Mouse (Mus musculus) heart, embryonic 12.5 days (tissue): ENCODE data around the gene Gm5426. TPM values are rescaled to one million over a fixed set of nuclear protein-coding genes. Genes with fewer than 3 reads are reported as not detected.
"Not testable (repeated sequence)": the region's sequence is repeated elsewhere in the genome, so short reads cannot be mapped to it uniquely, and the experiment has no call there.

Experiments
- ATAC-seq: fragments of 200-750 bp; cut with Nextera tagmentation; 2 replicates; pipeline ENCODE4 v1.8.0; 2017; ENCODE audit warnings: moderate TSS enrichment, moderate library complexity; ENCODE audit not compliant: insufficient number of reproducible peaks, low FRiP score
- H3K27ac ChIP-seq: fragments of 300-500 bp; sonication (generic); 2 replicates; pipeline ENCODE4 v1.5.1; 2016; ENCODE audit warnings: mild to moderate bottlenecking, moderate library complexity; ENCODE audit not compliant: poor library complexity, severe bottlenecking
- H3K27me3 ChIP-seq: fragments of 300-500 bp; sonication (generic); replicated peaks from 2 replicates; pipeline ENCODE4 v1.6.1; 2016; ENCODE audit warnings: mild to moderate bottlenecking, moderate library complexity
- H3K36me3 ChIP-seq: fragments of 300-500 bp; sonication (generic); 2 replicates; pipeline ENCODE4 v1.6.1; 2016; ENCODE audit warnings: mild to moderate bottlenecking, moderate library complexity
- H3K4me1 ChIP-seq: fragments of 300-500 bp; sonication (generic); replicated peaks from 2 replicates; pipeline ENCODE4 v1.6.1; 2016; ENCODE audit warnings: mild to moderate bottlenecking
- H3K4me2 ChIP-seq: fragments of 300-500 bp; sonication (generic); 2 replicates; pipeline ENCODE4 v1.6.1; 2016; ENCODE audit warnings: mild to moderate bottlenecking, moderate library complexity
- H3K4me3 ChIP-seq: fragments of 300-500 bp; sonication (generic); 2 replicates; pipeline ENCODE4 v1.5.1; 2016; ENCODE audit warnings: mild to moderate bottlenecking
- H3K9ac ChIP-seq: fragments of 300-500 bp; sonication (generic); 2 replicates; pipeline ENCODE4 v1.6.1; 2016; ENCODE audit warnings: mild to moderate bottlenecking, moderate library complexity
- H3K9me3 ChIP-seq: fragments of 300-500 bp; sonication (generic); replicated peaks from 2 replicates; pipeline ENCODE4 v1.6.1; 2016; ENCODE audit warnings: mild to moderate bottlenecking, moderate library complexity
- WGBS: fragments of 180-500 bp; shearing (Covaris S2); methylation state at CpG from one replicate; pipeline ENCODE4 v1.1.7; 2016; 5-methylcytosine and 5-hydroxymethylcytosine counted together
- polyA plus RNA-seq: library from polyadenylated mRNA; unstranded; fragments of >200 nt; fragmentation: Nextera tagmentation; extraction: Ambion mirVana; gene quantifications from 2 replicates; pipeline ENCODE4 v1.2.1, GENCODE M21; 2016

The Gm5426 gene
- polyA plus RNA-seq, 1 experiment from 2014 or later, result not detected

- H3K9me3 ChIP-seq, result no peaks in the 10 kb centered on the region
- H3K27me3 ChIP-seq, result no peaks in the 10 kb centered on the region
- no peaks in the 10 kb centered on the region for H3K4me1 ChIP-seq
- H3K4me3 ChIP-seq, result no peak overlapping the region
- no peak overlapping the region for H3K9ac ChIP-seq
- H3K27ac ChIP-seq, result no peak overlapping the region
- no peak for ATAC-seq
- H3K4me2 ChIP-seq, result no peak overlapping the region
- no peaks in the 10 kb centered on the region for H3K36me3 ChIP-seq
- 87% methylated on average over 5 of the region's 5 CpGs for WGBS
Observed at GRCm38 (mm10) chr10:96138585-96138984, 2.2 kb downstream of the Gm5426 start.

- H3K27ac ChIP-seq, result not testable (repeated sequence)
Observed at GRCm38 (mm10) chr10:96139274-96139673, 2.9 kb downstream of the Gm5426 start.

GRCm38 (mm10) chr10:96146578-96146977, 10.2 kb downstream of the Gm5426 start:
- Histone ChIP-seq H3K36me3 (no peaks in the 10 kb centered on the region), H3K27me3 (no peaks in the 10 kb centered on the region), H3K4me3 (no peak overlapping the region), H3K4me1 (peaks cover 6% of the 10 kb centered on the region; the same call in 1 of the 2 replicates), H3K9ac (no peak overlapping the region), H3K4me2 (no peak overlapping the region), H3K9me3 (no peaks in the 10 kb centered on the region), H3K27ac (no peak overlapping the region)
- no peak for ATAC-seq
- WGBS, result 83% methylated on average over 5 of the region's 5 CpGs

More at GRCm38 (mm10) chr10:96139274-96139673, 2.9 kb downstream of the Gm5426 start:
- 62% methylated on average over 4 of the region's 4 CpGs for WGBS
- H3K36me3 ChIP-seq, H3K9me3 ChIP-seq, H3K4me3 ChIP-seq, H3K9ac ChIP-seq, H3K4me1 ChIP-seq, H3K27me3 ChIP-seq, H3K4me2 ChIP-seq, ATAC-seq: not testable (repeated sequence)

GRCm38 (mm10) chr10:96148250-96148699, 11.9 kb downstream of the Gm5426 start:
- Histone ChIP-seq H3K4me3 (no peak overlapping the region), H3K9me3 (no peaks in the 10 kb centered on the region), H3K27ac (no peak overlapping the region), H3K27me3 (no peaks in the 10 kb centered on the region), H3K36me3 (no peaks in the 10 kb centered on the region), H3K9ac (no peak overlapping the region), H3K4me1 (peaks cover 6% of the 10 kb centered on the region; the same call in 1 of the 2 replicates), H3K4me2 (no peak overlapping the region)
- WGBS, result 61% methylated on average over 10 of the region's 10 CpGs
- no peak for ATAC-seq

- Histone ChIP-seq H3K4me3 (no peak overlapping the region), H3K27ac (no peak overlapping the region), H3K4me1 (peaks cover 6% of the 10 kb centered on the region; the same call in 1 of the 2 replicates), H3K4me2 (no peak overlapping the region), H3K27me3 (no peaks in the 10 kb centered on the region), H3K9me3 (no peaks in the 10 kb centered on the region), H3K9ac (no peak overlapping the region), H3K36me3 (no peaks in the 10 kb centered on the region)
- ATAC-seq, result no peak
- 82% methylated on average over 12 of the region's 12 CpGs for WGBS
Observed at GRCm38 (mm10) chr10:96150401-96151116, 14.2 kb downstream of the Gm5426 start.

GRCm38 (mm10) chr10:96153315-96153714, 16.9 kb downstream of the Gm5426 start:
- WGBS, result 46% methylated on average over 5 of the region's 5 CpGs
- no peak overlapping the region for H3K9ac ChIP-seq
- no peaks in the 10 kb centered on the region for H3K9me3 ChIP-seq
- no peak for ATAC-seq
- peaks cover 2% of the 10 kb centered on the region; the same call in 1 of the 2 replicates for H3K4me1 ChIP-seq
- H3K36me3 ChIP-seq, result no peaks in the 10 kb centered on the region
- no peak overlapping the region for H3K27ac ChIP-seq
- no peaks in the 10 kb centered on the region for H3K27me3 ChIP-seq
- H3K4me3 ChIP-seq, result no peak overlapping the region
- no peak overlapping the region for H3K4me2 ChIP-seq

- Histone ChIP-seq H3K27me3 (no peaks in the 10 kb centered on the region), H3K9ac (no peak overlapping the region), H3K36me3 (no peaks in the 10 kb centered on the region), H3K4me1 (no peaks in the 10 kb centered on the region), H3K4me2 (no peak overlapping the region), H3K27ac (no peak overlapping the region), H3K4me3 (no peak overlapping the region), H3K9me3 (no peaks in the 10 kb centered on the region)
- no peak for ATAC-seq
- 83% methylated on average over 7 of the region's 7 CpGs for WGBS
Observed at GRCm38 (mm10) chr10:96162975-96163706, 26.7 kb downstream of the Gm5426 start.

GRCm38 (mm10) chr10:96163791-96164190, 27.4 kb downstream of the Gm5426 start:
- ATAC-seq, result no peak
- WGBS, result 76% methylated on average over 4 of the region's 4 CpGs
- no peaks in the 10 kb centered on the region for H3K9me3 ChIP-seq

GRCm38 (mm10) chr10:96165260-96165659, 28.9 kb downstream of the Gm5426 start:
- Histone ChIP-seq H3K27me3 (no peaks in the 10 kb centered on the region), H3K4me1 (no peaks in the 10 kb centered on the region), H3K4me3 (no peak overlapping the region), H3K9me3 (no peaks in the 10 kb centered on the region), H3K4me2 (no peak overlapping the region), H3K27ac (no peak overlapping the region), H3K36me3 (no peaks in the 10 kb centered on the region), H3K9ac (no peak overlapping the region)
- 80% methylated on average over 4 of the region's 4 CpGs for WGBS
- no peak for ATAC-seq

More at GRCm38 (mm10) chr10:96163791-96164190, 27.4 kb downstream of the Gm5426 start:
- Histone ChIP-seq H3K9ac (no peak overlapping the region), H3K27ac (no peak overlapping the region), H3K4me2 (no peak overlapping the region), H3K27me3 (no peaks in the 10 kb centered on the region), H3K4me3 (no peak overlapping the region), H3K4me1 (no peaks in the 10 kb centered on the region), H3K36me3 (no peaks in the 10 kb centered on the region)

- Histone ChIP-seq H3K27ac (no peak overlapping the region), H3K27me3 (no peaks in the 10 kb centered on the region), H3K4me1 (no peaks in the 10 kb centered on the region), H3K4me3 (no peak overlapping the region), H3K9ac (no peak overlapping the region), H3K9me3 (no peaks in the 10 kb centered on the region), H3K36me3 (no peaks in the 10 kb centered on the region), H3K4me2 (no peak overlapping the region)
- no peak for ATAC-seq
- WGBS, result 68% methylated on average over 4 of the region's 4 CpGs
Observed at GRCm38 (mm10) chr10:96168998-96169397, 32.6 kb downstream of the Gm5426 start.

GRCm38 (mm10) chr10:96171546-96171945, 35.1 kb downstream of the Gm5426 start:
- no peak for ATAC-seq

More at GRCm38 (mm10) chr10:96171546-96171945, 35.1 kb downstream of the Gm5426 start:
- Histone ChIP-seq H3K9me3 (no peaks in the 10 kb centered on the region), H3K4me2 (no peak overlapping the region), H3K27me3 (no peaks in the 10 kb centered on the region), H3K9ac (no peak overlapping the region), H3K4me3 (no peak overlapping the region), H3K4me1 (no peaks in the 10 kb centered on the region), H3K27ac (no peak overlapping the region), H3K36me3 (no peaks in the 10 kb centered on the region)
